Mouse (Mus musculus): Measurements from ENCODE around the gene Dusp12.

GRCm38 (mm10) chr1:170933940-170934339 is 48.6 kb upstream of the Dusp12 start:
- TF ChIP-seq TAL1 (IDR thresholded peaks at IDR 0.05; ENCODE audit: low read length): no peak
- no peak for TF ChIP-seq GATA1 (IDR thresholded peaks at IDR 0.05; ENCODE audit: low read length)
